11 mouse cellular contexts compared by ENCODE assay signal in the genomic region with DNA sequence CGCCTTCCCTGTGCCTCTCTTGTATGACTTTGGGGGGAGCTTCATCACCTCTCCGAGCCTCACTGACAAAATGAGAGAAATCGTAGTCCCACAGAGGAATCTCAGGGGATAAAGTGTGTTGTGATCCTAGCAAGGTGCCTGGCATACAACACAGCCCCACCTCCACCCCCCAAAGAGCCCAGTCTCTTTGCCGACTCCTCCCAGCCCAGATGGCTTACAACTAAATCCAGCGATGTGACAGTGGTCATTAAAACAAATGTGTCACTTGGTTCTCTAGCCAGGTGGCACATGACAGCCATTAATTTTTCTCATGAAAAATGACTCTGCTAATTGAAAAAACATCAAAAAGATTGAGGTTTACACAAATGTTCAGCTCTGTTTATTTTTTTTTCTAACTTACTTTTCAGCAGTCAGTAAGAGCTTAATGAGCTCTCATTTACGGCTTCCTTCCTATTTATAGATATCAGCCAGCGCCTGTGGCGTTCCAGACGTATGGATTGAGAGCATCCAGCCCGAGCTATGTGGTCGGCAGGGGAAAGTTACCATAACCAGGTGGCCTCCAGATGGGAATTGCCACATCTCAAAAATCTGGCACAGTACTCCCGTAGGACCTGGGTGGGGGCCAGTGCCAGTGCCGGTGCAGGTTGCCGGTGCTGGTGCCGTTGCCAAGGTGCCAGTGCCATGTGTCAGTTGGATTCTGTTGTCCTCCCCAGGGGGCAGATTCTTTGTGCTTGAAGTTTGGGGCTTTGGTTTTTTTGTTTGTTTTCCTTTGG.
DNase-seq lines count a peak whose midpoint lies in the region; ATAC-seq and TF ChIP-seq lines count a peak whose summit lies in the region.
"Had no signal": no experiment of that assay in that cellular context is flagged by ENCODE, and none has a peak within 500 bp of the region (broad histone marks: within the 10 kb centered on the region; RNA-seq: fewer than 3 reads in every experiment).

No protein-coding gene starts in this region.

- H3K9me3 ChIP-seq in limb, embryonic 14.5 days (ENCODE audit: control insufficient read depth, low read length) = no peaks in the 10 kb centered on the region

- ATAC-seq in limb, embryonic 14.5 days (ENCODE audit: low FRiP score, low read depth) = 0 out of 2 replicates have a peak, but pooled peaks have one; percentile 37

- 9% methylated on average over 15 of the region's 15 CpGs for WGBS in limb, embryonic 14.5 days

- H3K27me3 ChIP-seq in limb, embryonic 14.5 days (ENCODE audit: control insufficient read depth, insufficient read depth, low read length) = no peaks in the 10 kb centered on the region

- DNase-seq in adrenal gland, postnatal 10 days = peak; percentile 10
- DNase-seq in adrenal gland, postnatal 25 days = no peak
- DNase-seq in layer of hippocampus, postnatal 14 days (ENCODE audit: low spot score in 2 of 2) = peak; percentile 51 to 60
- DNase-seq in layer of hippocampus, adult 9-10 months (ENCODE audit: low spot score) = no peak
- DNase-seq in embryo, embryonic 11.5 days (ENCODE audit: low read depth, low spot score) = peak; percentile 19
- peak; percentile 61 for DNase-seq in limb, embryonic 14.5 days (ENCODE audit: low spot score)
- no peak for DNase-seq in testis, postnatal 10 days (ENCODE audit: low spot score)
- DNase-seq in kidney, postnatal 14 days = no peak
- DNase-seq: heart, adult 18-20 months; kidney, adult 8-10 months had no signal

- no peaks in the 10 kb centered on the region for H3K36me3 ChIP-seq in limb, embryonic 14.5 days (ENCODE audit: control insufficient read depth, insufficient read depth, low read length)

- no peak overlapping the region for H3K9ac ChIP-seq in limb, embryonic 14.5 days (ENCODE audit: low read depth, low read length, severe bottlenecking)

- H3K4me1 ChIP-seq in limb, embryonic 14.5 days (ENCODE audit: control insufficient read depth, insufficient read depth, low read length) = peaks cover 14% of the 10 kb centered on the region

- H3K4me2 ChIP-seq in limb, embryonic 14.5 days (replicated peaks; ENCODE audit: low read depth, low read length, severe bottlenecking) = peak overlapping the region; percentile 6; the same call in 1 of the 2 replicates

- H3K4me3 ChIP-seq in limb, embryonic 14.5 days (replicated peaks; ENCODE audit: low read length) = no peak overlapping the region

- no peak overlapping the region for H3K27ac ChIP-seq in limb, embryonic 14.5 days (replicated peaks; ENCODE audit: low read depth, low read length)
- H3K27ac ChIP-seq: macrophage had no signal

- no peak for TF ChIP-seq POLR2A in limb, embryonic 14.5 days (IDR thresholded peaks at IDR 0.05; ENCODE audit: borderline replicate concordance, extremely low read depth, insufficient read depth, insufficient read length)

Comparison
In these comparisons a context has a peak if more than half of its experiments do, and no peak if none do; other contexts are left out.
1. DNase-seq: peak in adrenal gland, postnatal 10 days (single experiment), layer of hippocampus, postnatal 14 days (2 of 2), embryo, embryonic 11.5 days (single experiment) and limb, embryonic 14.5 days (single experiment); none in adrenal gland, postnatal 25 days (single experiment), layer of hippocampus, adult 9-10 months (single experiment), testis, postnatal 10 days (single experiment) and kidney, postnatal 14 days (single experiment).